Mouse (Mus musculus) heart, embryonic 16.5 days (tissue): Measurements from ENCODE around the gene Dcaf11. TPM values are rescaled to one million over a fixed set of nuclear protein-coding genes. Genes with fewer than 3 reads are reported as not detected.

Experiments used
- ATAC-seq: fragments of 200-750 bp; cut with Nextera tagmentation; replicated peaks from 2 replicates; pipeline ENCODE4 v1.8.0; 2017; ENCODE audit warnings: moderate number of reproducible peaks; ENCODE audit not compliant: insufficient read depth, low FRiP score; ENCODE audit errors: extremely low read depth
- H3K27ac ChIP-seq: fragments of 300-500 bp; sonication (generic); 2 replicates; pipeline ENCODE4 v1.5.1; 2014; ENCODE audit warnings: mild to moderate bottlenecking, low read length, control low read depth, moderate library complexity
- H3K27me3 ChIP-seq: fragments of 300-500 bp; sonication (generic); 2 replicates; pipeline ENCODE4 v1.6.1; 2014; ENCODE audit warnings: low read length, mixed read lengths; ENCODE audit not compliant: control insufficient read depth, insufficient read depth
- H3K36me3 ChIP-seq: fragments of 300-500 bp; sonication (generic); 2 replicates; pipeline ENCODE4 v1.6.1; 2014; ENCODE audit not compliant: control insufficient read depth, insufficient read depth
- H3K4me1 ChIP-seq: fragments of 300-500 bp; sonication (generic); 2 replicates; pipeline ENCODE4 v1.6.1; 2014; ENCODE audit warnings: low read length, mixed read lengths; ENCODE audit not compliant: control insufficient read depth, insufficient read depth
- H3K4me2 ChIP-seq: fragments of 300-500 bp; sonication (generic); 2 replicates; pipeline ENCODE4 v1.6.1; 2014; ENCODE audit warnings: low read depth, mild to moderate bottlenecking, control low read depth, low read length
- H3K4me3 ChIP-seq: fragments of 300-500 bp; sonication (generic); 2 replicates; pipeline ENCODE4 v1.5.1; 2014; ENCODE audit warnings: mild to moderate bottlenecking, control low read depth, low read length
- H3K9ac ChIP-seq: fragments of 300-500 bp; sonication (generic); 2 replicates; pipeline ENCODE4 v1.6.1; 2014; ENCODE audit warnings: low read length, control low read depth
- H3K9me3 ChIP-seq: fragments of 300-500 bp; sonication (generic); replicated peaks from 2 replicates; pipeline ENCODE4 v1.6.1; 2016; ENCODE audit warnings: low read length; ENCODE audit not compliant: control insufficient read depth
- WGBS: fragments of 180-500 bp; shearing (Covaris S2); extraction: QIAGEN DNeasy Blood & Tissue Kit; methylation state at CpG from one replicate; pipeline ENCODE4 v1.1.7; 2014; 5-methylcytosine and 5-hydroxymethylcytosine counted together
- polyA plus RNA-seq: library from polyadenylated mRNA; unstranded; fragments of >200 nt; fragmentation: Nextera tagmentation; extraction: Ambion mirVana; gene quantifications from 2 replicates; pipeline ENCODE4 v1.2.1, GENCODE M21; 2015

Gene Dcaf11
- polyA plus RNA-seq, 1 experiment from 2014 or later, result 75.1 TPM

DNA sequence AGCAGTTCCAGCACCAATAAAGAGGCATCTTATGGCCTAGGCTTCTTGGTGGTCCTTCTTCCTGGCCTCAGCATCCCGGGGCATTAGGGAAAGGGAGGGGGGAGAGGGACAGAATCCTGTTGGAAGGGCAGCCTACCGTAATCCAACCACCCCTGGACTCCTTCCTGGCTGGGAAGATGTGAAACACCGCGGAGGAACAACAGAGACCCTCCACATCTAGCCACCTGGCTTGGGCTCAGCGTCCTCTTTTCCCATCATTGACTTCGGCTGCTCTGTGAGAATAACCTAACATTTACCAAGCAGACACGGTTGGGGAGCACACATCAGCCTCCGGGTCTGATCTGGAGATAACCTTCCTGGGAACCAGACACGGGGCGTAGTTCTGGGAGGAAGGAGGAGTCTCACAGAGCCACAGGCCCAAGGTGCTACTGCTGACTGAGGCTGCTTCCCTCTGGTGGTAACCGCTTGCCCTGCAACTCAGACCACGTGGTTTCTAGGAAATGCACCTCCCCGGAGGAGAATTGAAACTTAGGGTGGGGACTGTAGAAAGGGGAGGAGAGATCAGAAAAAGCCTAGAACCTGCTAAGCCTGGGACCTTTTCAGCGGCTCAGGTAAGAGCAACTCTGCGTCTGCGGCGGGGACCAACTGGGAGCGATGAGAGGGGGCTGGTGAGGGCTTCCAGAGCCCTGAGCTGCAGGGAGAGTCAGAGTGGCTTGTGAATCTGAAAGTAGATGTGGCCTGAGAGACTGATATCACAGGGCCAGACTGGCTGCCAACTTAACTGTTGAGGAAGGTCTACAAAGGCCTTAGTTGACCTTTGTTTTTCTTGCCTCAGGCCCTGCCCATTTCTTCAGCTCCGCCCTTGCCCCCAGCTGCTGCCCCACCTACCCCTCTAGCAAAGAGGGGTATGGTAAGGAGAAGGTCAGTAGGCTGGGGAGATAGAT lies 44.1 kb downstream of the Dcaf11 start:
- Histone ChIP-seq H3K4me1 (peaks cover 5% of the 10 kb centered on the region), H3K9ac (peak overlapping the region; percentile 76), H3K9me3 (no peaks in the 10 kb centered on the region), H3K4me2 (peak overlapping the region; percentile 80), H3K4me3 (peak overlapping the region; percentile 62), H3K27me3 (no peaks in the 10 kb centered on the region), H3K27ac (peak overlapping the region; percentile 88), H3K36me3 (peaks cover 53% of the 10 kb centered on the region)
- 15% methylated on average over 19 of the region's 19 CpGs for WGBS
- peak; percentile 90 for ATAC-seq

DNA sequence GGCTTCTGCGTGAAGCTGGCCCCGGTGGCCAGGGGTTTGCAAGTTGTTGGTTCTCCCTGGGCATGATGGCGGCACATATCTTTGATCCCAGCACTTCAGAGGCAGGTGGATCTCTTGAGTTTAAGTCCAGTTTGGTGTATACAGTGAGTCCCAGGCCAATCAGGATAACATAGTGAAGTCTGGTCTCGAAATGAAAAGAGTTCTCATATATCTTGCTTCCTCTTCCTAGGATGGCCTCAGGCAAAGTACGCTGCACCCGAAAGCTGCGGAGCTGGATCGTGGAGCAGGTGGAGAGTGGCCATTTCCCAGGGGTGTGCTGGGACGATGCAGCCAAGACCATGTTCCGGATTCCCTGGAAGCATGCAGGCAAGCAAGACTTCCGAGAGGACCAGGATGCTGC lies 45.0 kb downstream of the Dcaf11 start:
- Histone ChIP-seq H3K4me3 (peak overlapping the region; percentile 62), H3K4me1 (peaks cover 5% of the 10 kb centered on the region), H3K36me3 (peaks cover 53% of the 10 kb centered on the region), H3K4me2 (peak overlapping the region; percentile 80), H3K27me3 (no peaks in the 10 kb centered on the region), H3K27ac (no peak overlapping the region; the same call in 1 of the 2 replicates), H3K9me3 (no peaks in the 10 kb centered on the region), H3K9ac (no peak overlapping the region)
- 92% methylated on average over 11 of the region's 11 CpGs for WGBS
- no peak for ATAC-seq

DNA sequence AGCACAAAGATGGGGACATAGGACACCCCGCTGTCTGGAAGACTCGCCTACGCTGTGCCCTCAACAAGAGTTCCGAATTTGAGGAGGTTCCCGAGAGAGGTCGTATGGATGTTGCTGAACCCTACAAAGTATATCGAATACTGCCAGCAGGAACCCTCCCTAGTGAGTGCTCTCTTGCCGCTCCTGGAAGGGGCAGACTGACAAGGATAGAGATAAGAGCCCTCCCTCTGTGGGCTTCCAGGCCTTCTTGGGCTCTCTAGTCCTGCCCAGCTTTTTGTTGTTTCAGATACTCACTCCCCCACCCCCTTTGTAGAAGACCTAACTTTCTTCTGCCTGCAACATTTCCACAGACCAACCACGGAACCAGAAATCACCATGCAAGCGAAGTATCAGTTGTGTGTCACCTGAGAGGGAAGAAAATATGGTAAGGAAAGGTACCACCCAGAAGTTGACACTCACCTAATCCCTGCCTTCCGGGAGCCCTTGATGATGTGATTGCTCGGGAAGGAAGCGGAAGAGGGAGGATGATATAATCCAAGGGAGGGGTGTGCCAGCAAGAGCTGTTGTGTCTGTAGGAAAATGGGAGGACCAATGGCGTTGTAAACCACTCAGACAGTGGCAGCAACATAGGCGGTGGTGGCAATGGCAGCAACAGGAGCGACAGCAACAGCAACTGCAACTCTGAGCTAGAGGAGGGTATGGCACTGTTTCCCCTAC lies 46.1 kb downstream of the Dcaf11 start:
- H3K27me3 ChIP-seq, result no peaks in the 10 kb centered on the region
- H3K9ac ChIP-seq, result no peak overlapping the region
- ATAC-seq, result no peak
- H3K4me1 ChIP-seq, result peaks cover 5% of the 10 kb centered on the region
- H3K27ac ChIP-seq, result no peak overlapping the region
- H3K36me3 ChIP-seq, result peaks cover 51% of the 10 kb centered on the region
- no peak overlapping the region for H3K4me3 ChIP-seq
- no peak overlapping the region for H3K4me2 ChIP-seq
- WGBS, result 82% methylated on average over 16 of the region's 16 CpGs
- H3K9me3 ChIP-seq, result no peaks in the 10 kb centered on the region

DNA sequence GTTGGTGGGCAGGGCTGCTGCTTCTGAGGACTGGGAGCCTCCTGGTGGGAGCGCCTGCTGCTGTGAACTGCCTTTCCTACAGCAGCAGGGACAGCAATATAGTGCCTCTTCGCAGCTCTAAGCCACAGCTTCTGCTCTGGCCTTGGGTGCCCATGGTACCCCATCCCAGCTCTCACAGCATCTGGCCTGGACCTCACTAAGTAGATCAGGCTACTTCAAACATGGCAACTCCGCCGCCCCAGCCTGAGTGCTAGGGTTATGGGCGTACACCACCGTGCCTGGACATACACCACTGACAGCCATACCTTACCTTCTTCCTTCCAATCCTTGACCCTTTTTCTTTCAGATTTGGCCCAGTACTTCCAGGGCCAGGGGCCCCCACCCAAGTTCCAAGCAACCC lies 48.5 kb downstream of the Dcaf11 start:
- H3K36me3 ChIP-seq, result peaks cover 34% of the 10 kb centered on the region
- H3K4me2 ChIP-seq, result no peak overlapping the region
- ATAC-seq, result no peak

GRCm38 (mm10) chr14:55613346-55613745 lies 53.5 kb downstream of the Dcaf11 start:
- Histone ChIP-seq H3K4me1 (peaks cover 7% of the 10 kb centered on the region), H3K9ac (no peak overlapping the region), H3K27ac (no peak overlapping the region), H3K27me3 (no peaks in the 10 kb centered on the region), H3K9me3 (no peaks in the 10 kb centered on the region), H3K4me3 (no peak overlapping the region), H3K4me2 (no peak overlapping the region), H3K36me3 (peaks cover 14% of the 10 kb centered on the region; the same call in 1 of the 2 replicates)
- 38% methylated on average over 6 of the region's 6 CpGs for WGBS
- no peak for ATAC-seq

More for the DNA sequence above, 48.5 kb downstream of the Dcaf11 start:
- Histone ChIP-seq H3K9me3 (no peaks in the 10 kb centered on the region), H3K27ac (no peak overlapping the region), H3K27me3 (no peaks in the 10 kb centered on the region), H3K4me3 (no peak overlapping the region), H3K4me1 (peaks cover 5% of the 10 kb centered on the region), H3K9ac (no peak overlapping the region)
- 93% methylated on average over 6 of the region's 6 CpGs for WGBS

DNA sequence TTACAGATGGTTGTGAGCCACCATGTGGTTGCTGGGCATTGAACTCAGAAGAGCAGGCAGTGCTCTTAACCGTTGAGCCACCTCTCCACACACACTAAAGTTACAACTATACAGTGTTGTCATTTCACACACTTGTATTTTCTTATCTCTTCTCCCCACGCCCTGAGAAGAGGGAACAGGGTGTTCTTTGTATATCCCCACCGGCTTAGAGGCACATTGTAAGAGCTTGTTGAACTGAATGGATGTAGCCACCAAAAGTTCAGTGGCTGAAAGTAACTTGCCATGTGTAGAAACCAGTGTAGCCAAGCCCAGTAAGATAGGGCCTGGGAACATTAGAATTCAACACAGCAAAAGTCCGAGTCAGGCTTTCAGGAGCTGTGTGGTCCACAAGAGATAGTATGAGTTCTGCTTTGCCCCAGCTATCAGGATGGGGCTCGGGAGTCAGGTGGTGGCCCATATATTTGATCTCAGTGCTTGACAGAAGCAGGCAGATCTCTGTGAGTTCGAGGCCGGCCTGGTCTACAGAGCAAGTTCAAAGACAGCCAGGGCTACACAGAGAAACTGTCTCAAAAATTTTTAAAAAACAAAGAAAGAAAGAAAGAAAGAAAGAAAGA lies 54.9 kb downstream of the Dcaf11 start:
- Histone ChIP-seq H3K36me3 (0 out of 2 replicates have a peak, but pooled peaks cover 2% of the 10 kb centered on the region), H3K4me2 (no peak overlapping the region), H3K27me3 (no peaks in the 10 kb centered on the region), H3K4me1 (peaks cover 10% of the 10 kb centered on the region), H3K4me3 (no peak overlapping the region), H3K27ac (no peak overlapping the region), H3K9ac (no peak overlapping the region), H3K9me3 (no peaks in the 10 kb centered on the region)
- ATAC-seq, result no peak
- 64% methylated on average over 7 of the region's 7 CpGs for WGBS

GRCm38 (mm10) chr14:55615876-55616275 lies 56.1 kb downstream of the Dcaf11 start:
- no peaks in the 10 kb centered on the region for H3K27me3 ChIP-seq
- no peak for ATAC-seq
- H3K4me1 ChIP-seq, result peaks cover 10% of the 10 kb centered on the region
- H3K4me3 ChIP-seq, result no peak overlapping the region
- H3K27ac ChIP-seq, result no peak overlapping the region
- H3K9ac ChIP-seq, result no peak overlapping the region
- H3K4me2 ChIP-seq, result no peak overlapping the region
- H3K36me3 ChIP-seq, result no peaks in the 10 kb centered on the region
- no peaks in the 10 kb centered on the region for H3K9me3 ChIP-seq
- 53% methylated on average over 2 of the region's 2 CpGs for WGBS

- no peak overlapping the region for H3K4me3 ChIP-seq
- no peak overlapping the region for H3K4me2 ChIP-seq
- H3K9ac ChIP-seq, result no peak overlapping the region
- no peaks in the 10 kb centered on the region for H3K27me3 ChIP-seq
- H3K36me3 ChIP-seq, result no peaks in the 10 kb centered on the region
- no peaks in the 10 kb centered on the region for H3K9me3 ChIP-seq
- no peak overlapping the region for H3K27ac ChIP-seq
- ATAC-seq, result no peak
- peaks cover 10% of the 10 kb centered on the region for H3K4me1 ChIP-seq
- 84% methylated on average over 2 of the region's 2 CpGs for WGBS
Measured at GRCm38 (mm10) chr14:55616844-55617243, 57.0 kb downstream of the Dcaf11 start.
